Mouse (Mus musculus): ENCODE results near the gene Ckap5. TPM values are rescaled to one million over a fixed set of nuclear protein-coding genes. Genes with fewer than 3 reads are reported as not detected.
"Not testable (repeated sequence)": the region's sequence is repeated elsewhere in the genome, so short reads cannot be mapped to it uniquely, and the experiment has no call there.

The Ckap5 gene
- polyA plus RNA-seq, 1 experiment, result 40.1 TPM

- TF ChIP-seq POLR2A (IDR thresholded peaks at IDR 0.05; ENCODE audit: borderline replicate concordance, low read depth, low read length) (no peak), CTCF (IDR thresholded peaks at IDR 0.05; ENCODE audit: low read depth, low read length) (no peak)
Observed at GRCm38 (mm10) chr2:91622356-91622755, 95.8 kb downstream of the Ckap5 start.

GRCm38 (mm10) chr2:91623366-91623765 lies 96.8 kb downstream of the Ckap5 start:
- not testable (repeated sequence) for H3K27ac ChIP-seq (ENCODE audit: insufficient read depth, low read depth, low read length); H3K4me1 ChIP-seq (ENCODE audit: control insufficient read depth, insufficient read depth, low read length); H3K4me3 ChIP-seq (ENCODE audit: insufficient read depth, low read length)

More at GRCm38 (mm10) chr2:91622356-91622755, 95.8 kb downstream of the Ckap5 start:
- Histone ChIP-seq H3K4me1 (ENCODE audit: control insufficient read depth, insufficient read depth, low read length) (no peaks in the 10 kb centered on the region), H3K4me3 (ENCODE audit: insufficient read depth, low read length) (no peak overlapping the region), H3K27ac (ENCODE audit: insufficient read depth, low read depth, low read length) (no peak overlapping the region)

GRCm38 (mm10) chr2:91627486-91627885 lies 100.9 kb downstream of the Ckap5 start:
- no peak overlapping the region for H3K27ac ChIP-seq (ENCODE audit: insufficient read depth, low read depth, low read length)
- H3K4me1 ChIP-seq (ENCODE audit: control insufficient read depth, insufficient read depth, low read length), result no peaks in the 10 kb centered on the region
- H3K4me3 ChIP-seq (ENCODE audit: insufficient read depth, low read length), result no peak overlapping the region
- no peak for TF ChIP-seq CTCF (IDR thresholded peaks at IDR 0.05; ENCODE audit: low read depth, low read length)
- TF ChIP-seq POLR2A (IDR thresholded peaks at IDR 0.05; ENCODE audit: borderline replicate concordance, low read depth, low read length), result no peak

- H3K4me1 ChIP-seq (ENCODE audit: control insufficient read depth, insufficient read depth, low read length), result no peaks in the 10 kb centered on the region
- no peak overlapping the region for H3K27ac ChIP-seq (ENCODE audit: insufficient read depth, low read depth, low read length)
- no peak overlapping the region for H3K4me3 ChIP-seq (ENCODE audit: insufficient read depth, low read length)
- TF ChIP-seq POLR2A (IDR thresholded peaks at IDR 0.05; ENCODE audit: borderline replicate concordance, low read depth, low read length), result no peak
- TF ChIP-seq CTCF (IDR thresholded peaks at IDR 0.05; ENCODE audit: low read depth, low read length), result no peak
Observed at GRCm38 (mm10) chr2:91628171-91628570, 101.6 kb downstream of the Ckap5 start.

GRCm38 (mm10) chr2:91629682-91630081 lies 103.1 kb downstream of the Ckap5 start:
- Histone ChIP-seq H3K4me3 (ENCODE audit: insufficient read depth, low read length) (no peak overlapping the region), H3K4me1 (ENCODE audit: control insufficient read depth, insufficient read depth, low read length) (no peaks in the 10 kb centered on the region), H3K27ac (ENCODE audit: insufficient read depth, low read depth, low read length) (no peak overlapping the region)
- no peak for TF ChIP-seq POLR2A (IDR thresholded peaks at IDR 0.05; ENCODE audit: borderline replicate concordance, low read depth, low read length)
- TF ChIP-seq CTCF (IDR thresholded peaks at IDR 0.05; ENCODE audit: low read depth, low read length), result no peak

GRCm38 (mm10) chr2:91630384-91630783 lies 103.8 kb downstream of the Ckap5 start:
- H3K27ac ChIP-seq (ENCODE audit: insufficient read depth, low read depth, low read length), result no peak overlapping the region
- TF ChIP-seq CTCF (IDR thresholded peaks at IDR 0.05; ENCODE audit: low read depth, low read length), result no peak
- no peak for TF ChIP-seq POLR2A (IDR thresholded peaks at IDR 0.05; ENCODE audit: borderline replicate concordance, low read depth, low read length)
- H3K4me1 ChIP-seq (ENCODE audit: control insufficient read depth, insufficient read depth, low read length), result 0 out of 2 replicates have a peak, but pooled peaks cover 2% of the 10 kb centered on the region
- no peak overlapping the region for H3K4me3 ChIP-seq (ENCODE audit: insufficient read depth, low read length)

- Histone ChIP-seq H3K4me3 (ENCODE audit: insufficient read depth, low read length) (no peak overlapping the region), H3K4me1 (ENCODE audit: control insufficient read depth, insufficient read depth, low read length) (peaks cover 6% of the 10 kb centered on the region; the same call in 1 of the 2 replicates), H3K27ac (ENCODE audit: insufficient read depth, low read depth, low read length) (no peak overlapping the region)
- TF ChIP-seq CTCF (IDR thresholded peaks at IDR 0.05; ENCODE audit: low read depth, low read length) (no peak), POLR2A (IDR thresholded peaks at IDR 0.05; ENCODE audit: borderline replicate concordance, low read depth, low read length) (no peak)
Observed at GRCm38 (mm10) chr2:91631826-91632225, 105.3 kb downstream of the Ckap5 start.

- Histone ChIP-seq H3K4me3 (ENCODE audit: insufficient read depth, low read length) (no peak overlapping the region), H3K4me1 (ENCODE audit: control insufficient read depth, insufficient read depth, low read length) (peaks cover 6% of the 10 kb centered on the region; the same call in 1 of the 2 replicates), H3K27ac (ENCODE audit: insufficient read depth, low read depth, low read length) (no peak overlapping the region)
- no peak for TF ChIP-seq POLR2A (IDR thresholded peaks at IDR 0.05; ENCODE audit: borderline replicate concordance, low read depth, low read length)
- TF ChIP-seq CTCF (IDR thresholded peaks at IDR 0.05; ENCODE audit: low read depth, low read length), result no peak
Observed at GRCm38 (mm10) chr2:91632316-91632715, 105.8 kb downstream of the Ckap5 start.

GRCm38 (mm10) chr2:91633334-91633977 lies 106.9 kb downstream of the Ckap5 start:
- no peak overlapping the region for H3K4me3 ChIP-seq (ENCODE audit: insufficient read depth, low read length)
- H3K27ac ChIP-seq (ENCODE audit: insufficient read depth, low read depth, low read length), result no peak overlapping the region
- H3K4me1 ChIP-seq (ENCODE audit: control insufficient read depth, insufficient read depth, low read length), result peaks cover 6% of the 10 kb centered on the region; the same call in 1 of the 2 replicates
- no peak for TF ChIP-seq CTCF (IDR thresholded peaks at IDR 0.05; ENCODE audit: low read depth, low read length)
- no peak for TF ChIP-seq POLR2A (IDR thresholded peaks at IDR 0.05; ENCODE audit: borderline replicate concordance, low read depth, low read length)

- no peak overlapping the region for H3K27ac ChIP-seq (ENCODE audit: insufficient read depth, low read depth, low read length)
Observed at GRCm38 (mm10) chr2:91634841-91635240, 108.3 kb downstream of the Ckap5 start.

More at GRCm38 (mm10) chr2:91634841-91635240, 108.3 kb downstream of the Ckap5 start:
- Histone ChIP-seq H3K4me3 (ENCODE audit: insufficient read depth, low read length) (no peak overlapping the region), H3K4me1 (ENCODE audit: control insufficient read depth, insufficient read depth, low read length) (peaks cover 6% of the 10 kb centered on the region; the same call in 1 of the 2 replicates)
- TF ChIP-seq CTCF (IDR thresholded peaks at IDR 0.05; ENCODE audit: low read depth, low read length) (no peak), POLR2A (IDR thresholded peaks at IDR 0.05; ENCODE audit: borderline replicate concordance, low read depth, low read length) (no peak)

Measured in bone marrow macrophage, adult 2 months (primary cell).